Mouse (Mus musculus) small intestine, adult 2 months (tissue): ENCODE results near the gene Gipc1. TPM values are rescaled to one million over a fixed set of nuclear protein-coding genes. Genes with fewer than 3 reads are reported as not detected.

Experiments used
- H3K27ac ChIP-seq: fragments of 200-500 bp; 2 replicates; pipeline ENCODE4 v1.5.1; 2012; ENCODE audit warnings: low read depth, low read length, control low read depth, inconsistent platforms; ENCODE audit not compliant: insufficient read depth
- H3K27me3 ChIP-seq: fragments of 200-500 bp; 2 replicates; pipeline ENCODE4 v1.6.1; 2012; ENCODE audit warnings: mild to moderate bottlenecking, moderate library complexity, low read length, inconsistent platforms; ENCODE audit not compliant: control insufficient read depth, insufficient read depth
- H3K36me3 ChIP-seq: fragments of 200-500 bp; 2 replicates; pipeline ENCODE4 v1.6.1; 2012; ENCODE audit warnings: mild to moderate bottlenecking, low read length, control low read depth, inconsistent platforms; ENCODE audit not compliant: control insufficient read depth, insufficient read depth
- H3K4me1 ChIP-seq: fragments of 200-500 bp; 2 replicates; pipeline ENCODE4 v1.6.1; 2012; ENCODE audit warnings: low read length, inconsistent platforms, mixed read lengths; ENCODE audit not compliant: control insufficient read depth, insufficient read depth, insufficient read length
- H3K4me3 ChIP-seq: fragments of 200-500 bp; 2 replicates; pipeline ENCODE4 v1.5.1; 2012; ENCODE audit warnings: low read depth, mild to moderate bottlenecking, control low read depth, inconsistent platforms, low read length, moderate library complexity
- CTCF ChIP-seq: fragments of 200-500 bp; IDR thresholded peaks from 2 replicates; pipeline ENCODE4 v1.5.1; 2012; ENCODE audit warnings: low read depth, mild to moderate bottlenecking, control low read depth, inconsistent platforms, low read length, moderate library complexity, mixed read lengths; ENCODE audit not compliant: insufficient replicate concordance, insufficient read length; ENCODE audit errors: extremely low read depth
- POLR2A ChIP-seq: fragments of 200-500 bp; IDR thresholded peaks from 2 replicates; pipeline ENCODE4 v1.6.1; 2012; ENCODE audit warnings: low read depth, mild to moderate bottlenecking, control low read depth, inconsistent platforms, low read length, moderate library complexity
- WGBS: fragments of 180-500 bp; shearing (Covaris S2); methylation state at CpG from one replicate; pipeline ENCODE4 v1.1.7; 2018; 5-methylcytosine and 5-hydroxymethylcytosine counted together
- polyA plus RNA-seq: library from polyadenylated mRNA; depleted of rRNA; stranded (reverse); fragments of >200 nt; gene quantifications from 2 replicates; pipeline ENCODE4 v1.2.3, GENCODE M21; 2012; rRNA removed

Gene Gipc1
- polyA plus RNA-seq, 1 experiment: 35.5 TPM

GRCm38 (mm10) chr8:83698291-83698660, 45.8 kb downstream of the Gipc1 start:
- Histone ChIP-seq H3K27me3 (no peaks in the 10 kb centered on the region), H3K27ac (peak overlapping the region; percentile 93), H3K4me1 (peaks cover 39% of the 10 kb centered on the region), H3K36me3 (no peaks in the 10 kb centered on the region), H3K4me3 (peak overlapping the region; percentile 95)
- 2% methylated on average over 15 of the region's 15 CpGs for WGBS
- TF ChIP-seq CTCF: no peak
- TF ChIP-seq POLR2A: peak; percentile 42; the same call in 1 of the 2 replicates

GRCm38 (mm10) chr8:83698661-83699453, 46.4 kb downstream of the Gipc1 start, which contains the start of gene Pkn1:
TSS of gene Pkn1 (minus strand) at chr8:83699179.
- H3K36me3 ChIP-seq: no peaks in the 10 kb centered on the region
- H3K4me1 ChIP-seq: peaks cover 36% of the 10 kb centered on the region
- TF ChIP-seq POLR2A (peak; percentile 72; the same call in 1 of the 2 replicates), CTCF (no peak)
- WGBS: under 1% methylated on average over 85 of the region's 85 CpGs
- H3K4me3 ChIP-seq: peak within 1 kb of the TSS; percentile 95
- peak within 1 kb of the TSS; percentile 95 for H3K27ac ChIP-seq
- H3K27me3 ChIP-seq: no peaks in the 10 kb centered on the region

- Histone ChIP-seq H3K27ac (peak overlapping the region; percentile 95), H3K36me3 (no peaks in the 10 kb centered on the region), H3K4me3 (peak overlapping the region; percentile 95), H3K4me1 (peaks cover 30% of the 10 kb centered on the region), H3K27me3 (no peaks in the 10 kb centered on the region)
- WGBS: 35% methylated on average over 9 of the region's 9 CpGs
- TF ChIP-seq POLR2A: no peak
- no peak for TF ChIP-seq CTCF
Measured at GRCm38 (mm10) chr8:83699566-83699965, 47.1 kb downstream of the Gipc1 start.

GRCm38 (mm10) chr8:83700423-83701085, 48.1 kb downstream of the Gipc1 start:
- no peaks in the 10 kb centered on the region for H3K36me3 ChIP-seq
- TF ChIP-seq POLR2A (no peak), CTCF (no peak)
- H3K4me3 ChIP-seq: no peak overlapping the region
- WGBS: 44% methylated on average over 9 of the region's 9 CpGs
- H3K27ac ChIP-seq: no peak overlapping the region
- H3K4me1 ChIP-seq: peaks cover 21% of the 10 kb centered on the region
- H3K27me3 ChIP-seq: no peaks in the 10 kb centered on the region

GRCm38 (mm10) chr8:83703426-83703825, 50.9 kb downstream of the Gipc1 start:
- H3K4me1 ChIP-seq: peaks cover 2% of the 10 kb centered on the region
- WGBS: 91% methylated on average over 4 of the region's 4 CpGs
- no peak overlapping the region for H3K4me3 ChIP-seq
- H3K36me3 ChIP-seq: no peaks in the 10 kb centered on the region
- TF ChIP-seq CTCF (no peak), POLR2A (no peak)
- no peak overlapping the region for H3K27ac ChIP-seq
- H3K27me3 ChIP-seq: no peaks in the 10 kb centered on the region

GRCm38 (mm10) chr8:83706411-83706810, 53.9 kb downstream of the Gipc1 start:
- no peaks in the 10 kb centered on the region for H3K27me3 ChIP-seq
- no peak overlapping the region for H3K27ac ChIP-seq
- WGBS: 75% methylated on average over 5 of the region's 5 CpGs
- H3K36me3 ChIP-seq: no peaks in the 10 kb centered on the region
- TF ChIP-seq CTCF (no peak), POLR2A (no peak)
- peaks cover 2% of the 10 kb centered on the region; the same call in 1 of the 2 replicates for H3K4me1 ChIP-seq
- no peak overlapping the region for H3K4me3 ChIP-seq

- Histone ChIP-seq H3K27me3 (no peaks in the 10 kb centered on the region), H3K36me3 (no peaks in the 10 kb centered on the region), H3K4me3 (no peak overlapping the region), H3K27ac (no peak overlapping the region), H3K4me1 (peaks cover 2% of the 10 kb centered on the region; the same call in 1 of the 2 replicates)
- WGBS: 73% methylated on average over 8 of the region's 8 CpGs
- no peak for TF ChIP-seq POLR2A
- no peak for TF ChIP-seq CTCF
Measured at GRCm38 (mm10) chr8:83707554-83707953, 55.1 kb downstream of the Gipc1 start.

Other genes with a start within 250 kb of the Gipc1 start
- gene Scoc, start 194.3 kb upstream of the Gipc1 start, polyA plus RNA-seq: 0.35 and 0.76 TPM in 2 replicates
- gene Olfr370, start 116.9 kb upstream of the Gipc1 start, polyA plus RNA-seq: not detected in 2 replicates
- 531 and 683 TPM in 2 replicates for gene Ndufb7, start 86.0 kb upstream of the Gipc1 start, polyA plus RNA-seq
- gene Tecr, start 44.7 kb upstream of the Gipc1 start, polyA plus RNA-seq: 184 and 322 TPM in 2 replicates
- 21.1 and 34.0 TPM in 2 replicates for gene Dnajb1, start 44.5 kb upstream of the Gipc1 start, polyA plus RNA-seq
- gene Ptger1, start 14.0 kb downstream of the Gipc1 start, polyA plus RNA-seq: 2.9 and 3.0 TPM in 2 replicates
- gene Pkn1, start 46.5 kb downstream of the Gipc1 start, polyA plus RNA-seq: 59.5 and 117 TPM in 2 replicates
- gene Ddx39, start 62.5 kb downstream of the Gipc1 start, polyA plus RNA-seq: 26.5 and 39.2 TPM in 2 replicates
- gene Adgre5, start 88.6 kb downstream of the Gipc1 start, polyA plus RNA-seq: 23.7 and 43.2 TPM in 2 replicates
- 16.0 and 19.1 TPM in 2 replicates for gene Adgrl1, start 247.4 kb downstream of the Gipc1 start, polyA plus RNA-seq